Mouse (Mus musculus): Measurements from ENCODE around the gene Tfap2c.

GRCm38 (mm10) chr2:172527175-172527574 is 22.2 kb upstream of the Tfap2c start:
- no peak for TF ChIP-seq CTCF (IDR thresholded peaks at IDR 0.05; ENCODE audit: low read depth, low read length)
- no peak for TF ChIP-seq POLR2A (IDR thresholded peaks at IDR 0.05; ENCODE audit: extremely low read depth, insufficient read depth, low read length)

All from liver, adult 2 months (tissue).